Mouse (Mus musculus) liver, embryonic 14.5 days (tissue): ENCODE data around the gene Ubl3.

ENCODE experiments used
- CTCF ChIP-seq: IDR thresholded peaks from 2 replicates; pipeline ENCODE4 v1.5.1; 2016; ENCODE audit warnings: antibody characterized with exemption, low read depth, control low read depth
- EP300 ChIP-seq: IDR thresholded peaks from 2 replicates; pipeline ENCODE4 v1.6.1; 2016; ENCODE audit warnings: antibody characterized with exemption, low read depth

DNA sequence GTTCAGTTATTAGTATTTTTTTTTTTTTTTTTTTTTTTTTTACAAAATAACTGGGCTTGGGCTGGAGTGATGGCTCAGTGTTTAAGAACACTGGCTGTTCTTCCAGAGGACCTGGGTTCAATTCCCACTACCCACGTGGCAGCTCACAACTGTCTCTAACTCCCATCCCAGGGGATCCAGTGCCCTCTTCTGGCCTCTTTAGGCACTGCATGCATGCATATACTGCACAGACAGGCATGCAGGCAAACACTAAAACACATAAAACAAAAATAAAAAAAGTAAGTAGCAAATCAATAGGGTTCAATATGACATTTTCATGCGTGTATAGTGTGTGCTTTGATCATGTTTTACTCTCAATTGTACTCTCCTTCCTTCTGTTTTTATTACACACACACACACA, 26.6 kb upstream of the Ubl3 start:
- TF ChIP-seq CTCF (peak; percentile 49), EP300 (no peak)
